Mouse (Mus musculus): ENCODE results near the gene Aknad1.

- TF ChIP-seq EP300 (optimal IDR thresholded peaks at IDR 0.05), result no peak
- TF ChIP-seq CTCF (IDR thresholded peaks at IDR 0.05; ENCODE audit: low read depth), result no peak
Observed at GRCm38 (mm10) chr3:108772211-108772610, 32.8 kb downstream of the Aknad1 start.

Data from stomach, postnatal 0 days (tissue).